In genomic region chr15:82087266-82087665, GRCm38 (mm10) we compare ENCODE assay signal across 14 mouse cellular contexts. TPM values are rescaled to one million over a fixed set of nuclear protein-coding genes. Genes with fewer than 3 reads are reported as not detected.
DNase-seq lines count a peak whose midpoint lies in the region; ATAC-seq and TF ChIP-seq lines count a peak whose summit lies in the region.
"Had no signal": no experiment of that assay in that cellular context is flagged by ENCODE, and none has a peak within 500 bp of the region (broad histone marks: within the 10 kb centered on the region; RNA-seq: fewer than 3 reads in every experiment).

No protein-coding gene starts in this region.

- H3K27me3 ChIP-seq in kidney, postnatal 0 days (ENCODE audit: insufficient read depth, low read length) = no peaks in the 10 kb centered on the region
- H3K27me3 ChIP-seq in E14TG2a.4 (ENCODE audit: insufficient read depth, low read length) = peaks cover 25% of the 10 kb centered on the region; the same call in 1 of the 2 replicates
- H3K27me3 ChIP-seq: embryonic facial prominence, embryonic 15.5 days had no signal

- no peaks in the 10 kb centered on the region for H3K4me1 ChIP-seq in kidney, postnatal 0 days (replicated peaks; ENCODE audit: insufficient read depth, low read length)
- peaks cover 11% of the 10 kb centered on the region for H3K4me1 ChIP-seq in E14TG2a.4 (replicated peaks; ENCODE audit: low read depth, low read length)
- H3K4me1 ChIP-seq: embryonic facial prominence, embryonic 15.5 days; heart, embryonic 15.5 days had no signal

- no peak overlapping the region for H3K4me3 ChIP-seq in kidney, postnatal 0 days (replicated peaks; ENCODE audit: low read depth, low read length)
- no peak overlapping the region for H3K4me3 ChIP-seq in E14TG2a.4 (replicated peaks; ENCODE audit: low read length)
- H3K4me3 ChIP-seq: embryonic facial prominence, embryonic 15.5 days; gastrocnemius, adult 2 months; heart, embryonic 15.5 days had no signal

- TF ChIP-seq CTCF in kidney, postnatal 0 days (IDR thresholded peaks at IDR 0.05; ENCODE audit: low read depth) = no peak
- TF ChIP-seq CTCF in E14TG2a.4 (conservative IDR thresholded peaks at IDR 0.05; ENCODE audit: low read length) = peak; percentile 12; the same call in 1 of the 2 replicates

- 13% methylated on average over 10 of the region's 10 CpGs for WGBS in kidney, postnatal 0 days

- no peak overlapping the region for H3K9ac ChIP-seq in kidney, postnatal 0 days (ENCODE audit: low read depth, low read length)
- H3K9ac ChIP-seq: embryonic facial prominence, embryonic 15.5 days; heart, embryonic 15.5 days; liver, postnatal 0 days had no signal

- no peak overlapping the region for H3K27ac ChIP-seq in kidney, postnatal 0 days
- H3K27ac ChIP-seq: embryonic facial prominence, embryonic 15.5 days; gastrocnemius, adult 2 months; heart, embryonic 15.5 days had no signal

- no peak overlapping the region for H3K4me2 ChIP-seq in kidney, postnatal 0 days (ENCODE audit: low read length)
- H3K4me2 ChIP-seq: embryonic facial prominence, embryonic 15.5 days; heart, embryonic 15.5 days had no signal

- H3K36me3 ChIP-seq in kidney, postnatal 0 days (ENCODE audit: insufficient read depth, low read length) = no peaks in the 10 kb centered on the region
- no peaks in the 10 kb centered on the region for H3K36me3 ChIP-seq in E14TG2a.4 (ENCODE audit: insufficient read depth, low read length)
- H3K36me3 ChIP-seq: embryonic facial prominence, embryonic 15.5 days; heart, embryonic 15.5 days had no signal

- no peaks in the 10 kb centered on the region for H3K9me3 ChIP-seq in kidney, postnatal 0 days (replicated peaks; ENCODE audit: low read length)
- H3K9me3 ChIP-seq in E14TG2a.4 (ENCODE audit: low read length) = no peaks in the 10 kb centered on the region
- H3K9me3 ChIP-seq: embryonic facial prominence, embryonic 15.5 days; heart, embryonic 15.5 days had no signal

- ATAC-seq in kidney, postnatal 0 days (replicated peaks; ENCODE audit: low FRiP score, low read depth) = no peak
- ATAC-seq in megakaryocyte progenitor cell, adult 5-6 weeks (replicated peaks; ENCODE audit: poor library complexity) = peak; percentile 50; the same call in 1 of the 2 replicates
- ATAC-seq: liver, postnatal 0 days; midbrain, embryonic 16.5 days had no signal

- DNase-seq in kidney, postnatal 0 days (ENCODE audit: low spot score) = peak; percentile 12
- DNase-seq in kidney, adult 11 months = no peak
- DNase-seq in brain, adult 2 months (ENCODE audit: low read depth, low spot score) = peak; percentile 83
- no peak for DNase-seq in urinary bladder, adult 2 months (ENCODE audit: low spot score)
- no peak for DNase-seq in adrenal gland, adult 18-20 months (ENCODE audit: low spot score in 2 of 2)
- no peak for DNase-seq in cerebellum, adult 9-11 months
- DNase-seq: gastrocnemius, adult 2 months; liver, postnatal 0 days had no signal

RNA-seq across cellular contexts. Expression of gene Mei1, which starts 17.5 kb away (rescaled TPM):
- polyA plus RNA-seq in kidney, postnatal 0 days (2015; fragmentation: Nextera tagmentation; extraction: Ambion mirVana) = 0.09 TPM in 1 of 2 replicates, not detected in the other
- not detected in 2 replicates for total RNA-seq in megakaryocyte progenitor cell, adult 5-6 weeks (2015)
- total RNA-seq in megakaryocyte progenitor cell, adult 5-6 weeks (2017) = not detected in 2 replicates
- polyA plus RNA-seq in urinary bladder, adult 2 months (2012; rRNA removed) = 0.78 and 0.99 TPM in 2 replicates
- total RNA-seq in adrenal gland, adult 18-20 months (2021) = 1 to 10 TPM in 1 of 2 experiments, under 1 TPM in 1; 0.58 to 4.1 TPM
- total RNA-seq: gastrocnemius, adult 2 months had no signal
- polyA plus RNA-seq: heart, embryonic 15.5 days; intestine, embryonic 14.5 days; liver, postnatal 0 days; midbrain, embryonic 16.5 days had no signal

RNA-seq across cellular contexts. Expression of gene 4930407I10Rik, which starts 28.3 kb away (rescaled TPM):
- not detected in 2 replicates for polyA plus RNA-seq in kidney, postnatal 0 days (2015; fragmentation: Nextera tagmentation; extraction: Ambion mirVana)
- total RNA-seq in megakaryocyte progenitor cell, adult 5-6 weeks (2015) = not detected in 2 replicates
- total RNA-seq in megakaryocyte progenitor cell, adult 5-6 weeks (2017) = not detected in 2 replicates
- not detected in 2 replicates for polyA plus RNA-seq in urinary bladder, adult 2 months (2012; rRNA removed)
- not detected for total RNA-seq in adrenal gland, adult 18-20 months (2021)
- total RNA-seq: gastrocnemius, adult 2 months had no signal
- polyA plus RNA-seq: embryonic facial prominence, embryonic 15.5 days; heart, embryonic 15.5 days; intestine, embryonic 14.5 days; liver, postnatal 0 days; midbrain, embryonic 16.5 days had no signal

RNA-seq across cellular contexts. Expression of gene Snu13, which starts 39.9 kb away (rescaled TPM):
- 215 and 225 TPM in 2 replicates for polyA plus RNA-seq in kidney, postnatal 0 days (2015; fragmentation: Nextera tagmentation; extraction: Ambion mirVana)
- 235 and 245 TPM in 2 replicates for total RNA-seq in megakaryocyte progenitor cell, adult 5-6 weeks (2015)
- 201 and 202 TPM in 2 replicates for total RNA-seq in megakaryocyte progenitor cell, adult 5-6 weeks (2017)
- polyA plus RNA-seq in urinary bladder, adult 2 months (2012; rRNA removed) = 77.9 and 79.0 TPM in 2 replicates
- total RNA-seq in adrenal gland, adult 18-20 months (2021) = 10 to 100 TPM; 80.5 to 99.1 TPM

RNA-seq across cellular contexts. Expression of gene Ccdc134, which starts 40.5 kb away (rescaled TPM):
- polyA plus RNA-seq in kidney, postnatal 0 days (2015; fragmentation: Nextera tagmentation; extraction: Ambion mirVana) = 10.7 and 11.9 TPM in 2 replicates
- 5.5 and 10.4 TPM in 2 replicates for total RNA-seq in megakaryocyte progenitor cell, adult 5-6 weeks (2015)
- total RNA-seq in megakaryocyte progenitor cell, adult 5-6 weeks (2017) = 19.6 and 29.7 TPM in 2 replicates
- polyA plus RNA-seq in urinary bladder, adult 2 months (2012; rRNA removed) = 12.8 and 16.1 TPM in 2 replicates
- total RNA-seq in adrenal gland, adult 18-20 months (2021) = 1 to 10 TPM; 6.7 to 8.9 TPM

RNA-seq across cellular contexts. Expression of gene Desi1, which starts 53.6 kb away (rescaled TPM):
- polyA plus RNA-seq in kidney, postnatal 0 days (2015; fragmentation: Nextera tagmentation; extraction: Ambion mirVana) = 21.1 and 23.3 TPM in 2 replicates
- total RNA-seq in megakaryocyte progenitor cell, adult 5-6 weeks (2015) = 32.6 and 38.4 TPM in 2 replicates
- 7.1 and 9.2 TPM in 2 replicates for total RNA-seq in megakaryocyte progenitor cell, adult 5-6 weeks (2017)
- polyA plus RNA-seq in urinary bladder, adult 2 months (2012; rRNA removed) = 19.5 and 21.7 TPM in 2 replicates
- total RNA-seq in adrenal gland, adult 18-20 months (2021) = 100 to 1,000 TPM in 1 of 2 experiments, 10 to 100 TPM in 1; 52.7 to 123 TPM

Comparison
In these comparisons a context has a peak if more than half of its experiments do, and no peak if none do; other contexts are left out.
1. DNase-seq: peak in kidney, postnatal 0 days (single experiment) and brain, adult 2 months (single experiment); none in kidney, adult 11 months (single experiment), urinary bladder, adult 2 months (single experiment), adrenal gland, adult 18-20 months (0 of 2) and cerebellum, adult 9-11 months (single experiment).